Mouse (Mus musculus) CH12.LX (cell line): ENCODE measurements around the gene Fntb.

Source experiments
- CHD1 ChIP-seq: IDR thresholded peaks from 2 replicates; pipeline ENCODE4 v1.6.1; 2012; ENCODE audit warnings: low read depth, low read length, improper control_type of control experiment, inconsistent platforms
- CTCF ChIP-seq, 2 experiments: IDR thresholded peaks in 1 of 2; conservative IDR thresholded peaks in 1 of 2; 2 replicates each; pipeline ENCODE4 v1.5.1; 2011 to 2012; ENCODE audit warnings: low read depth in 2 of 2, low read length in 2 of 2, improper control_type of control experiment in 1 of 2, inconsistent platforms in 1 of 2, mild to moderate bottlenecking in 1 of 2, moderate library complexity in 1 of 2
- ETS1 ChIP-seq: conservative IDR thresholded peaks from 2 replicates; pipeline ENCODE4 v1.6.1; 2012; ENCODE audit warnings: low read depth, mild to moderate bottlenecking, inconsistent platforms, low read length, improper control_type of control experiment, moderate library complexity
- NRF1 ChIP-seq: IDR thresholded peaks from 2 replicates; pipeline ENCODE4 v1.6.1; 2014; ENCODE audit warnings: low read depth, mild to moderate bottlenecking, inconsistent platforms, low read length, improper control_type of control experiment, moderate library complexity
- POLR2AphosphoS2 ChIP-seq: IDR thresholded peaks from 2 replicates; pipeline ENCODE4 v1.6.1; 2011; ENCODE audit warnings: low read depth, low read length, improper control_type of control experiment
- RCOR1 ChIP-seq: conservative IDR thresholded peaks from 2 replicates; pipeline ENCODE4 v1.6.1; 2012; ENCODE audit warnings: low read depth, mild to moderate bottlenecking, inconsistent platforms, low read length, improper control_type of control experiment

DNA sequence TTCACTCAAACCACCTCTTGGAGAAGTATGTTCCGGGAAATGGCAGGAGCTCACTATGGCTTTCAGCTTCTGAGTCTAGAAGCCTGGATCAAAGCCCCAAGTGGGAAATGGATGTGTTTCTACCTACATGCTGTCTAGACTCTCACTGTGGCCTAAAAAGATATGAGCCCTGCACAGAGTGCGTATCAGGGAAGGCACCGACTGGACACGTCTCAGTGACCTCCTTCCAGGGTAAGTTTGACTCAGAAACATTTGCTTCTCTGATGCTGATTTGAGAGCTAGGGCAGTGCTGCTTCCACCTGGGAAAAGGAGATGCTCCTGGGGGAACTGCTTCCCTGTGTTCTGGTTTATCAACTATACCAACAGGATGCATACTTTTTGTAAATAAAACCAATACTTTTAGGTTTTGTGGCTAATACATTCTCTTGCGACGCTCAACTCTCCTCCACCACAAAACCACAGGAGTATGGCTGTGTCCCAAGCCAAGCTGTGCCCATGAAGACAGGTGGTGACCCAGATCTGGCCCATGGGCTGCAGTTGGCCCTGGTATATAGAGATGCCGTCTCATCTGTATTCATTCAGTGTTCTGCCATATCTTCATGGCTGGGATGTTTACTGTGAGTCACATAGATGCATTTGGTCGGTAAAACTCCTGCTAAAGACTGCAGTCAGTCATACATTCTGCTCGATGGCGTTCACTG, 159.7 kb downstream of the Fntb start:
- TF ChIP-seq ETS1 (no peak), CHD1 (no peak), POLR2AphosphoS2 (no peak), RCOR1 (no peak), CTCF (conservative IDR thresholded peaks at IDR 0.05 in 1 of 2, IDR thresholded peaks at IDR 0.05 in 1 of 2; ENCODE audit: low read depth in 2 of 2, low read length in 2 of 2) (no peak), NRF1 (no peak)
